Mouse (Mus musculus) heart, embryonic 12.5 days (tissue): Measurements from ENCODE around the gene Vmn1r172. TPM values are rescaled to one million over a fixed set of nuclear protein-coding genes. Genes with fewer than 3 reads are reported as not detected.
"Not testable (repeated sequence)": the region's sequence is repeated elsewhere in the genome, so short reads cannot be mapped to it uniquely, and the experiment has no call there.

Experiments used
- ATAC-seq: fragments of 200-750 bp; cut with Nextera tagmentation; 2 replicates; pipeline ENCODE4 v1.8.0; 2017; ENCODE audit warnings: moderate TSS enrichment, moderate library complexity; ENCODE audit not compliant: insufficient number of reproducible peaks, low FRiP score
- H3K27ac ChIP-seq: fragments of 300-500 bp; sonication (generic); 2 replicates; pipeline ENCODE4 v1.5.1; 2016; ENCODE audit warnings: mild to moderate bottlenecking, moderate library complexity; ENCODE audit not compliant: poor library complexity, severe bottlenecking
- H3K27me3 ChIP-seq: fragments of 300-500 bp; sonication (generic); replicated peaks from 2 replicates; pipeline ENCODE4 v1.6.1; 2016; ENCODE audit warnings: mild to moderate bottlenecking, moderate library complexity
- H3K36me3 ChIP-seq: fragments of 300-500 bp; sonication (generic); 2 replicates; pipeline ENCODE4 v1.6.1; 2016; ENCODE audit warnings: mild to moderate bottlenecking, moderate library complexity
- H3K4me1 ChIP-seq: fragments of 300-500 bp; sonication (generic); replicated peaks from 2 replicates; pipeline ENCODE4 v1.6.1; 2016; ENCODE audit warnings: mild to moderate bottlenecking
- H3K4me2 ChIP-seq: fragments of 300-500 bp; sonication (generic); 2 replicates; pipeline ENCODE4 v1.6.1; 2016; ENCODE audit warnings: mild to moderate bottlenecking, moderate library complexity
- H3K4me3 ChIP-seq: fragments of 300-500 bp; sonication (generic); 2 replicates; pipeline ENCODE4 v1.5.1; 2016; ENCODE audit warnings: mild to moderate bottlenecking
- H3K9ac ChIP-seq: fragments of 300-500 bp; sonication (generic); 2 replicates; pipeline ENCODE4 v1.6.1; 2016; ENCODE audit warnings: mild to moderate bottlenecking, moderate library complexity
- H3K9me3 ChIP-seq: fragments of 300-500 bp; sonication (generic); replicated peaks from 2 replicates; pipeline ENCODE4 v1.6.1; 2016; ENCODE audit warnings: mild to moderate bottlenecking, moderate library complexity
- WGBS: fragments of 180-500 bp; shearing (Covaris S2); methylation state at CpG from one replicate; pipeline ENCODE4 v1.1.7; 2016; 5-methylcytosine and 5-hydroxymethylcytosine counted together
- polyA plus RNA-seq: library from polyadenylated mRNA; unstranded; fragments of >200 nt; fragmentation: Nextera tagmentation; extraction: Ambion mirVana; gene quantifications from 2 replicates; pipeline ENCODE4 v1.2.1, GENCODE M21; 2016

The Vmn1r172 gene
- polyA plus RNA-seq, result not detected in 2 replicates

GRCm38 (mm10) chr7:23658016-23658415, at the start of gene Vmn1r172:
Gene Vmn1r172 (plus strand): TSS chr7:23658316.
- no peak within 1 kb of the TSS for H3K27ac ChIP-seq
- H3K4me3 ChIP-seq, result no peak within 1 kb of the TSS
- WGBS, result 48% methylated on average over 2 of the region's 2 CpGs
- H3K4me2 ChIP-seq, result no peak within 1 kb of the TSS
- no peaks in the 10 kb centered on the region for H3K36me3 ChIP-seq
- no peak for ATAC-seq
- H3K9ac ChIP-seq, result no peak within 1 kb of the TSS
- H3K27me3 ChIP-seq, result no peaks in the 10 kb centered on the region
- no peaks in the 10 kb centered on the region for H3K4me1 ChIP-seq
- peaks cover 3% of the 10 kb centered on the region for H3K9me3 ChIP-seq

GRCm38 (mm10) chr7:23630422-23630821, 27.7 kb upstream of the Vmn1r172 start, which contains the start of gene Vmn1r171:
Gene Vmn1r171 (plus strand): TSS chr7:23630722.
- no peak within 1 kb of the TSS for H3K9ac ChIP-seq
- H3K4me2 ChIP-seq, result no peak within 1 kb of the TSS
- no peak within 1 kb of the TSS for H3K4me3 ChIP-seq
- H3K36me3 ChIP-seq, result no peaks in the 10 kb centered on the region
- no peaks in the 10 kb centered on the region for H3K4me1 ChIP-seq
- ATAC-seq, result no peak
- H3K27me3 ChIP-seq, result no peaks in the 10 kb centered on the region
- H3K9me3 ChIP-seq, result peaks cover 8% of the 10 kb centered on the region
- no peak within 1 kb of the TSS for H3K27ac ChIP-seq

- H3K27me3 ChIP-seq, H3K36me3 ChIP-seq, H3K4me3 ChIP-seq, H3K9ac ChIP-seq, H3K4me2 ChIP-seq, H3K9me3 ChIP-seq, ATAC-seq, H3K27ac ChIP-seq, H3K4me1 ChIP-seq: not testable (repeated sequence)
- 43% methylated on average over 1 of the region's 1 CpGs for WGBS
Observed at GRCm38 (mm10) chr7:23700403-23700802, 42.3 kb downstream of the Vmn1r172 start, which contains the start of gene Vmn1r173. Gene Vmn1r173 (plus strand): TSS chr7:23700703.

Other genes starting within 250 kb of the Vmn1r172 start
- not detected in 2 replicates for gene Vmn1r167, start 151.1 kb upstream of the Vmn1r172 start, polyA plus RNA-seq
- gene Vmn1r168, start 118.6 kb upstream of the Vmn1r172 start, polyA plus RNA-seq, result not detected in 2 replicates
- not detected in 2 replicates for gene Vmn1r169, start 82.8 kb upstream of the Vmn1r172 start, polyA plus RNA-seq
- not detected in 2 replicates for gene Vmn1r170, start 52.1 kb upstream of the Vmn1r172 start, polyA plus RNA-seq
- gene Vmn1r171, start 27.6 kb upstream of the Vmn1r172 start, polyA plus RNA-seq, result not detected in 2 replicates
- not detected in 2 replicates for gene Vmn1r173, start 42.4 kb downstream of the Vmn1r172 start, polyA plus RNA-seq
- gene Vmn1r174, start 94.0 kb downstream of the Vmn1r172 start, polyA plus RNA-seq, result not detected in 2 replicates
- not detected in 2 replicates for gene Vmn1r175, start 152.3 kb downstream of the Vmn1r172 start, polyA plus RNA-seq
- not detected in 2 replicates for gene Vmn1r176, start 179.1 kb downstream of the Vmn1r172 start, polyA plus RNA-seq
- gene Vmn1r177, start 208.1 kb downstream of the Vmn1r172 start, polyA plus RNA-seq, result not detected in 2 replicates
- gene Vmn1r178, start 233.7 kb downstream of the Vmn1r172 start, polyA plus RNA-seq, result not detected in 2 replicates